Comparison of ENCODE assay signal across 16 mouse cellular contexts in the genomic region with DNA sequence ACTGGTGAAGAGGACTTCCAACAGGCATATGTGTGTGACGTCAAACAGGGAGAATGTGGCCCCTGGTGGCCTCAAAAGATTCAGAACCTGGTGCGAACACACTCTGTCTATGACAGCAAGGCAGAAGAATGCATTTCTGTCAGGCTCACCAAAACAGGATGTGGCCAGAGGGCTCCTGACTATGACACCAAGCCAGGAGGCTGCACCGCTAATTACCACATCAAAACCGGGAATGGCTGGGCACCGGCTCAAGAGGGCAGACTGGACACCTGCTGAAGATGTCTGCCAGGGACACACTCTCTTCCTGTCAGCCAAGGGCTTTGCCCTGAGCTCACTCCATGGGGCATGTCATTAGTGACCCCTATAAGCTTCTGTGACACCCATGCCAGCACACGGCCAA. TPM values are rescaled to one million over a fixed set of nuclear protein-coding genes. Genes with fewer than 3 reads are reported as not detected.
DNase-seq lines count a peak whose midpoint lies in the region; ATAC-seq lines count a peak whose summit lies in the region.
"Had no signal": no experiment of that assay in that cellular context is flagged by ENCODE, and none has a peak within 500 bp of the region (broad histone marks: within the 10 kb centered on the region; RNA-seq: fewer than 3 reads in every experiment).

No protein-coding gene starts in this region.

- peaks cover 62% of the 10 kb centered on the region for H3K4me1 ChIP-seq in heart, embryonic 12.5 days (replicated peaks)
- peaks cover 4% of the 10 kb centered on the region; the same call in 1 of the 2 replicates for H3K4me1 ChIP-seq in midbrain, embryonic 15.5 days

- no peak overlapping the region for H3K27ac ChIP-seq in heart, embryonic 12.5 days (ENCODE audit: poor library complexity, severe bottlenecking)
- no peak overlapping the region for H3K27ac ChIP-seq in midbrain, embryonic 15.5 days
- H3K27ac ChIP-seq: embryonic facial prominence, embryonic 12.5 days; hindbrain, embryonic 13.5 days; neural tube, embryonic 12.5 days had no signal

- peaks cover 19% of the 10 kb centered on the region; the same call in 1 of the 2 replicates for H3K27me3 ChIP-seq in heart, embryonic 12.5 days (replicated peaks)
- peaks cover 92% of the 10 kb centered on the region for H3K27me3 ChIP-seq in midbrain, embryonic 15.5 days (replicated peaks)

- DNase-seq in heart, adult 11 months: peak; percentile 97
- DNase-seq in Muller cell, postnatal 12 days (ENCODE audit: inconsistent ontology term): peak; percentile 94
- peak; percentile 60 to 71 for DNase-seq in cerebellum, postnatal 36 days
- peak; percentile 46 to 59 for DNase-seq in heart, postnatal 14 days
- no peak for DNase-seq in T-cell, adult 2 months (ENCODE audit: low spot score)
- DNase-seq: adrenal gland, adult 2 months; kidney, adult 2 months; liver had no signal

- no peaks in the 10 kb centered on the region; the same call in 1 of the 2 replicates for H3K9me3 ChIP-seq in heart, embryonic 12.5 days (replicated peaks)
- H3K9me3 ChIP-seq in midbrain, embryonic 15.5 days: no peaks in the 10 kb centered on the region
- H3K9me3 ChIP-seq: embryonic facial prominence, embryonic 12.5 days; hindbrain, embryonic 13.5 days; neural tube, embryonic 12.5 days had no signal

- no peak overlapping the region for H3K4me2 ChIP-seq in heart, embryonic 12.5 days
- H3K4me2 ChIP-seq in midbrain, embryonic 15.5 days: no peak overlapping the region
- H3K4me2 ChIP-seq: embryonic facial prominence, embryonic 12.5 days; hindbrain, embryonic 13.5 days; lung, embryonic 14.5 days; neural tube, embryonic 12.5 days had no signal

- no peak overlapping the region for H3K9ac ChIP-seq in heart, embryonic 12.5 days
- H3K9ac ChIP-seq in midbrain, embryonic 15.5 days: no peak overlapping the region
- H3K9ac ChIP-seq: embryonic facial prominence, embryonic 12.5 days; hindbrain, embryonic 13.5 days; lung, embryonic 14.5 days; neural tube, embryonic 12.5 days had no signal

- intact Hi-C loops in heart, postnatal 14 days (cut with DNase I): no loop called here

- H3K4me3 ChIP-seq in heart, embryonic 12.5 days: no peak overlapping the region
- no peak overlapping the region for H3K4me3 ChIP-seq in midbrain, embryonic 15.5 days
- H3K4me3 ChIP-seq: embryonic facial prominence, embryonic 12.5 days; hindbrain, embryonic 13.5 days; neural tube, embryonic 12.5 days had no signal

- H3K36me3 ChIP-seq in heart, embryonic 12.5 days: no peaks in the 10 kb centered on the region
- no peaks in the 10 kb centered on the region for H3K36me3 ChIP-seq in midbrain, embryonic 15.5 days (replicated peaks)
- H3K36me3 ChIP-seq: embryonic facial prominence, embryonic 12.5 days; hindbrain, embryonic 13.5 days; neural tube, embryonic 12.5 days had no signal

- no peak for ATAC-seq in heart, embryonic 12.5 days (ENCODE audit: insufficient number of reproducible peaks, low FRiP score)
- no peak for ATAC-seq in activated CD4-positive, CD25-positive, alpha-beta regulatory T cell, adult 4 months
- no peak for ATAC-seq in midbrain, embryonic 15.5 days (replicated peaks)

- WGBS in heart, embryonic 12.5 days: 63% methylated on average over 6 of the region's 6 CpGs
- 80% methylated on average over 6 of the region's 6 CpGs for whole genome bisulfite sequencing in midbrain, embryonic 15.5 days

RNA-seq across cellular contexts. Expression of a gene that starts 15.2 kb away (rescaled TPM):
- polyA plus RNA-seq in heart, embryonic 12.5 days (2016; fragmentation: Nextera tagmentation; extraction: Ambion mirVana): 15.9 and 18.9 TPM in 2 replicates
- total RNA-seq in heart, postnatal 14 days (2021): 100 to 1,000 TPM; 129 to 133 TPM
- polyA plus RNA-seq in activated CD4-positive, CD25-positive, alpha-beta regulatory T cell, adult 4 months (2017; shearing (Covaris generic)): under 1 TPM in 1 of 2 experiments, not detected in 1; 0.04 TPM
- polyA plus RNA-seq in midbrain, embryonic 15.5 days (2015; fragmentation: Nextera tagmentation; extraction: Ambion mirVana): 0.27 and 0.40 TPM in 2 replicates
- total RNA-seq: megakaryocyte-erythroid progenitor cell, adult 5-6 weeks had no signal

Comparison
In these comparisons a context has a peak if more than half of its experiments do, and no peak if none do; other contexts are left out.
1. RNA of a gene that starts 15.2 kb away (polyA plus RNA-seq): 15.9 to 18.9 TPM in heart, embryonic 12.5 days; 0.27 to 0.40 TPM in midbrain, embryonic 15.5 days and 0.04 TPM in activated CD4-positive, CD25-positive, alpha-beta regulatory T cell, adult 4 months; every median in the first group is over 10 times any median in the second.